Mouse (Mus musculus): ENCODE measurements around the gene Rab11fip5. TPM values are rescaled to one million over a fixed set of nuclear protein-coding genes. Genes with fewer than 3 reads are reported as not detected.

Rab11fip5 gene
- polyA plus RNA-seq, 1 experiment from 2014 or later: 15.2 TPM

DNA sequence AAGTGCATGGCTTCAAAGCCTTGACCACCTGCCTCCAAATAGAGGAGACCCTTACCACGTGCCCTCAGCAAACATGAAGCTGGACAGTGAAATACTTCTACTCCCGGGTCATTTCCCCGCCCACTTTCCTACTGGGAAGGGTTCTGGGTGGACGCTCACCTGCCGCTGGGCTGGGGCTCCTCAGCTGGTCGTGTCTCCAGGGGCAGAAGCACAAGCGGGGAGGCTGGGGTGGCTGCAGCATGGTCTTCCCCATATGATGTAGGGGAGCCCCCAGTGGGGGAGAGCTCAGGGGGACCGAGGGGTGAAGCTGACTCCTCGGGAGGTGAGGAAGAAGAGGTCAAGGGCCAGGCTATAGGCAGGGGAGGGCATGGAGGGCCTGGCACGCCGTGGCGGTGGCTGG lies 34.2 kb downstream of the Rab11fip5 start:
- no peak overlapping the region for H3K4me2 ChIP-seq (replicated peaks)
- H3K9ac ChIP-seq (replicated peaks): no peak overlapping the region
- H3K27me3 ChIP-seq: no peaks in the 10 kb centered on the region
- H3K27ac ChIP-seq (replicated peaks): no peak overlapping the region
- ATAC-seq (replicated peaks): no peak
- H3K4me1 ChIP-seq: no peaks in the 10 kb centered on the region
- H3K9me3 ChIP-seq: no peaks in the 10 kb centered on the region
- no peaks in the 10 kb centered on the region for H3K36me3 ChIP-seq
- H3K4me3 ChIP-seq: no peak overlapping the region
- 77% methylated on average over 12 of the region's 12 CpGs for WGBS

DNA sequence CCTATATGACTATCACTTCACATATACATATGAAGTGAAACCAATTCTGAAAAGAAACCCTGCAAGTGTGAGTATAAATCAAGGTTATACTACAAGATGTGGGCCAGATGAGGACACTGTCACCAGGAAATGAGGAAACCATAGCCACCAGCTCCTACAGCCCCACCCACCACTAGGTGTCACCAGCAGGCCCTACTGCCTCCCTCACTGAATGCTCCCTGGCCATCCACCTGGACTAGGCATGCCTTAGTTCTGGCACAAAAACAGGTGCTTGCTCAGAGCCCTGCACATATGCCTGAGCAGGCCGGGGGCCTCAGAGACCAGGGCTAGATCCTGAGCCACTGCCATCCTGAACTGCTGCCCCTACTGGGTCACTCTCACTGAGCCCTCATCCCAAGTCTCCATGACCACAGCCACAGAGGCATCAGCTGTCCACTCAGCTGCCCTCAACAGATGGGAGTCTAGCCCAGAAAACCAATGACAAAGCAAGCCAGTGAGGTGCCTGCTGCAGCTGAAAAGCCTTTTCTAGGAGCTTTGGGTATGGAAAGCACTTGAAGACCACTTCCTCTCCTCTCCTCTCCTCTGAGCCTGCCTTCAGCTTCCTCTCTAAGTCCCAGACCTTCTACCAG lies 35.0 kb downstream of the Rab11fip5 start:
- Histone ChIP-seq H3K4me3 (no peak overlapping the region), H3K36me3 (no peaks in the 10 kb centered on the region), H3K27ac (replicated peaks) (no peak overlapping the region), H3K4me2 (replicated peaks) (no peak overlapping the region), H3K9me3 (no peaks in the 10 kb centered on the region), H3K27me3 (no peaks in the 10 kb centered on the region), H3K4me1 (no peaks in the 10 kb centered on the region), H3K9ac (replicated peaks) (no peak overlapping the region)
- no peak for ATAC-seq (replicated peaks)
- WGBS: 86% methylated on average over 1 of the region's 1 CpGs

DNA sequence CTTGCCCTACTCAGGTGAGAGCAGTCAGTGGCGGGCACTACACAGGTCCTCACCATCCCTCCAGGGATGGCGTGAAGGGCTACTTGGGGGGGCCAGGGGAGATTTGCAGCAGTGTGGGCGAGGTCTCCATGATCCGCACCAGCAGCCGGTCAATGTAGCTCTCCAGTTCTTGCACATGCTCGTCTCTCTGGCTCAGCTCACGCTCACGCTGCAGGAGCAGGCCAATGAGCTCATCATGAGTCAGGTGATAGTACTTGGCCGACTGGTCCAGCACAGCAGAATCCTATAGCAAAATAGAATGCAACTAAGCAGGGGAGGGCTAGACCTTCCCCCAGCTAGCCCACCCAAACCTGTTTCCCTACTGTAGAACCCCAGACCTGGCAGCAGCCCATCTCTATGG lies 37.5 kb downstream of the Rab11fip5 start:
- WGBS: 86% methylated on average over 9 of the region's 9 CpGs
- Histone ChIP-seq H3K27me3 (no peaks in the 10 kb centered on the region), H3K36me3 (no peaks in the 10 kb centered on the region), H3K4me2 (replicated peaks) (no peak overlapping the region), H3K9me3 (no peaks in the 10 kb centered on the region), H3K4me1 (peaks cover 9% of the 10 kb centered on the region), H3K27ac (replicated peaks) (no peak overlapping the region), H3K9ac (replicated peaks) (no peak overlapping the region), H3K4me3 (no peak overlapping the region)
- ATAC-seq (replicated peaks): no peak

DNA sequence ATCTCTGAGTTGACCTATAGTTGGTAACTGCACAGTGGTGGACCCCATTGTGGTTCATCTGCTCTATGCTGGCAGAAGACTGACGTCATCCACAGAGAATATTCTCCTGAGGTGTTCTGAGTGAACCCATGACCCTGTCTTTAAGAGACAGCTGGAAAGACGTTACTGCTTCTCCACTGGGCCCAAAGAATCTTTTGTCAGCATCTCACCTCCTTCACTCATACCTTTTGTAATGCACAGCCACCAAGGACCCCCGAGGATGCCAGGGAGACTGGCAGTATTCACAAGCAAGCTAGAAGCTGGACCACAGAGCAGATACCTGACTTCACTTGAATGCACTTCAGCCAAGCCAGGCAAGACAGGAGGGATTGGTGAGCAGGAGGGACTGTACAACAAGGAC lies 39.1 kb downstream of the Rab11fip5 start:
- no peak for ATAC-seq (replicated peaks)
- H3K9ac ChIP-seq (replicated peaks): no peak overlapping the region
- H3K27me3 ChIP-seq: no peaks in the 10 kb centered on the region
- H3K4me3 ChIP-seq: no peak overlapping the region
- H3K4me1 ChIP-seq: peaks cover 14% of the 10 kb centered on the region
- no peak overlapping the region for H3K4me2 ChIP-seq (replicated peaks)
- H3K36me3 ChIP-seq: no peaks in the 10 kb centered on the region
- 59% methylated on average over 3 of the region's 3 CpGs for WGBS
- no peaks in the 10 kb centered on the region for H3K9me3 ChIP-seq
- no peak overlapping the region for H3K27ac ChIP-seq (replicated peaks)

DNA sequence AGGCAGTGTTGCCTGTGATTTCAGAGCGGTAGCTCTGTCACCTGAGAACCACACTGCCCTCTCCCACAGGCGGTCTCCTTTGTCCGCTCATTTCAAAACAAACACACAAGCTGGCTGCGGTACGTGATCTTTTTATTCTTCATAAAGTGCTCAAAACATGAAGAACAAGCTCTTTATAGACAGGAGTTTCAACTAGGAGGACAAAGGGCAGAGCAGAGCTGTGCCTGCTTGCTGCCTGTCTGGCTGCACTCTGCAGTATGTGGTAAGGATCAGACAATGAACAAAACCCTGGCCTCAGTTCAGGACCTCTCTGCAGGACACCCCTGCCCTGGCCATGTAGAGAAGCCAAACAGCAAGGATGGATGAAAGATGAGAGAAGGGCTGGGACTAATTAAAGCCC lies 39.6 kb downstream of the Rab11fip5 start:
- Histone ChIP-seq H3K9me3 (no peaks in the 10 kb centered on the region), H3K4me3 (no peak overlapping the region), H3K27me3 (no peaks in the 10 kb centered on the region), H3K27ac (replicated peaks) (no peak overlapping the region), H3K4me1 (peaks cover 14% of the 10 kb centered on the region), H3K4me2 (replicated peaks) (no peak overlapping the region), H3K36me3 (no peaks in the 10 kb centered on the region), H3K9ac (replicated peaks) (no peak overlapping the region)
- WGBS: 59% methylated on average over 5 of the region's 5 CpGs
- ATAC-seq (replicated peaks): no peak

DNA sequence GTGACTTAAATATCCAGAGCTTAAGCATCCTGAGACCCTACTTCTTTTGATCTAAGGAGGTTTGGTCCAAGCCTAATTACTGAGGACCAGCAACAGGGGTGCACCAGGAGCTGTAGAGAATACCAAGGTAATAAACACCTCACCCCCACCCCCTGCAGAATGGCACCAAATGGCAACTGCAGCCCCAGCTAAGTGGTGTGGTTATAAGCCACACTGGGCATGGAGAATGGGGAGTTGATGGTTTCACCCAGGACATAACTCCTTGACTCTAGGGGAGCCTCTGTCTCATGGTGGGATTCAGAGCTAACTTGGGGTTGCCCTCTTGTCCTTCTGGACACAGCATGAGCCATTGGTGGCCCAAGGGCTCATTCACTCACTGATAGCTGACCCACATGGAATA lies 40.2 kb downstream of the Rab11fip5 start:
- Histone ChIP-seq H3K27me3 (no peaks in the 10 kb centered on the region), H3K4me1 (peaks cover 14% of the 10 kb centered on the region), H3K27ac (replicated peaks) (no peak overlapping the region)

DNA sequence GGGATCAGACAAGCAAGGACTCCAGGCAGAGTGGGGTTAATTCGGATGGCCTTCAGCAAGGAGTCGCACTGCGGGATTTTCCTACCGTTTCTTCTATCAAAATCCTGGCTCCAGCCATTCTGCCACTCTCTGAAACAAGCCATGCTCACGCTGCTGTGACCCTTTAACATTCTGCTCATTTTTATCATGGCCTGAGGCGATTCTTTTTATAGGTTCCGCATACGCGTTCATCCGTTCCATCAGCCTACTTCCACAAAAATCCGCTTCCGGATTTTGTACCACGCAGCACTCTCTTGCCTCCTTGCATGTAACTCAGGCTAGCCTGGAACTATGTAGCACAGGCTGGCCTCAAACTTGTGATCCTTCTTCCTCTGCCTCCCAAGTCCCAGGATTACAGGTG lies 40.7 kb downstream of the Rab11fip5 start:
- peak overlapping the region; percentile 78 for H3K4me3 ChIP-seq
- peaks cover 14% of the 10 kb centered on the region for H3K4me1 ChIP-seq
- H3K27me3 ChIP-seq: no peaks in the 10 kb centered on the region
- no peaks in the 10 kb centered on the region for H3K9me3 ChIP-seq
- peak overlapping the region; percentile 92 for H3K27ac ChIP-seq (replicated peaks)
- H3K4me2 ChIP-seq (replicated peaks): peak overlapping the region; percentile 93
- ATAC-seq (replicated peaks): no peak; the same call in 1 of the 2 replicates
- WGBS: 5% methylated on average over 13 of the region's 13 CpGs
- H3K36me3 ChIP-seq: no peaks in the 10 kb centered on the region
- H3K9ac ChIP-seq (replicated peaks): peak overlapping the region; percentile 81

More for the DNA sequence above, 40.2 kb downstream of the Rab11fip5 start:
- Histone ChIP-seq H3K4me2 (replicated peaks) (no peak overlapping the region), H3K4me3 (no peak overlapping the region; the same call in 1 of the 2 replicates), H3K9me3 (no peaks in the 10 kb centered on the region), H3K36me3 (no peaks in the 10 kb centered on the region), H3K9ac (replicated peaks) (no peak overlapping the region)
- no peak for ATAC-seq (replicated peaks)

DNA sequence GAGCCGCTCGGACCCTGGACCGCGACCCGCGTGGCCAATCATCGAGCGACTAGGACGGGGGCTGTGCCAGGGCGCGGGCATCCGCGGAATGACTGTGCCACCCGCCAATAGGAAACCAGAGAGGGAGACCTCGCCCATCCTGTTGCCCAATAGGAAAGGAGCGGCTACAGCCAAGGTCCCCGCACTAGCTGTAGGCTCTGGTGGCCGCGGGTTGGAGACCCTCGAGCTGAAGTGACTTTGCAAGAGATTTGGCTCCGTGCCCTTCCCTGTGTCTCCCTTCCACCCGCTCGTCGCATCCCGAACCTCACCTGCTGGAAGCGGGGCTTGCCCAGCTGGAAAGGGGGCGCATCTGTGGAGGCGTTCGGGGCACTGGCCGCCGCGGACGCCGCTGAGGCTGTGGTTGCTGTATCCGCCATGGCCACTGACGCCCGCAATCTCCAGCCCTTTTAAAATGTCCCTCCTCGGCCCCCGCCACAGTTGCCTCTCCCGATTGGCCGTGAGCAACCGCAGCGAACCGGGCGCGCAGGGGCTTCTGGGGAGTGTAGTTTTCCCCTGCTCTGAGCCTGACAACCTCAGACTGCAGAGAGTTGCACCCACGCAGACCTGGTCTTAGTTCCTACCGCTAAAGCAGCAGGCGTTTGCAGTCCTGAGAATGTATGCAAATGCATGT lies 41.3 kb downstream of the Rab11fip5 start, which contains the start of gene Sfxn5:
Sfxn5 (minus strand) TSS at position 423 of the 670 bp plus-strand sequence.
- peak within 1 kb of the TSS; percentile 93 for H3K4me2 ChIP-seq (replicated peaks)
- ATAC-seq (replicated peaks): peak; percentile 98
- H3K4me1 ChIP-seq: peaks cover 14% of the 10 kb centered on the region
- H3K36me3 ChIP-seq: no peaks in the 10 kb centered on the region
- H3K9me3 ChIP-seq: no peaks in the 10 kb centered on the region
- H3K4me3 ChIP-seq: peak within 1 kb of the TSS; percentile 78
- peak within 1 kb of the TSS; percentile 81 for H3K9ac ChIP-seq (replicated peaks)
- no peaks in the 10 kb centered on the region for H3K27me3 ChIP-seq
- WGBS: under 1% methylated on average over 49 of the region's 49 CpGs
- H3K27ac ChIP-seq (replicated peaks): peak within 1 kb of the TSS; percentile 92

DNA sequence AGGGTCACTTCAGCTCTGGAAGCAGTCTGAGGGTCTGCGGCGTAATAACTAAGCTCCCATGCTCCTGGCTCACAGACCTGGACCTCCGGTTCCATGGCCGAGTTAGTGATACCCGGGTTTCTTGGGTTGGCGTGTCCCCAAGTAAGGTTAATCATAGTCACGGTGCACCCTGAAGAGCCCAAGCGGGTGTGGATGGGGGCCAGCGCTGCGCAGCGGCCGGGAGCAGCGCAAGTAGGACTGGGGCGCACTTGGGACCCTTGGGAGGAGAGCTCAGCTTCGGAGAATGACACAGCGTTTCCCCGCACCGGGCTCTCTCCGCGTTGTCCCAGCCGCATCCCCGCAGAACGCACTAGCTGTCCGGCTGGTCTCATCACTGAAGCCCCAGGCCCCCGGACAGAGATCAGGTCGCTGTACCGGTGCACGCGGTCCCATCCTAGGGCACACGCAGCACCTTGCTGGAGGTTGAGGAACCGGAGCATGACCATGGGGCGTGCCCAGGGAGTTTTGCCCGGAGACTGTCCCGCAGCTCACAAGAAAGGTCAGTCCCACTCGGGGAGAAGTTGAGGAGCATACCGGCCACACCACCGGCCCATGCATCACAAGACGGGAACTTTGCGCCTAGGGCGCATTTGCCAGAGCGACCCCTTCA lies 42.0 kb downstream of the Rab11fip5 start:
- H3K27me3 ChIP-seq: no peaks in the 10 kb centered on the region
- H3K4me1 ChIP-seq: peaks cover 14% of the 10 kb centered on the region
- H3K36me3 ChIP-seq: no peaks in the 10 kb centered on the region
- peak overlapping the region; percentile 81 for H3K9ac ChIP-seq (replicated peaks)
- peak overlapping the region; percentile 78 for H3K4me3 ChIP-seq
- peak; percentile 33; the same call in 1 of the 2 replicates for ATAC-seq (replicated peaks)
- under 1% methylated on average over 41 of the region's 41 CpGs for WGBS
- peak overlapping the region; percentile 93 for H3K4me2 ChIP-seq (replicated peaks)
- no peaks in the 10 kb centered on the region for H3K9me3 ChIP-seq
- peak overlapping the region; percentile 43 for H3K27ac ChIP-seq (replicated peaks)

DNA sequence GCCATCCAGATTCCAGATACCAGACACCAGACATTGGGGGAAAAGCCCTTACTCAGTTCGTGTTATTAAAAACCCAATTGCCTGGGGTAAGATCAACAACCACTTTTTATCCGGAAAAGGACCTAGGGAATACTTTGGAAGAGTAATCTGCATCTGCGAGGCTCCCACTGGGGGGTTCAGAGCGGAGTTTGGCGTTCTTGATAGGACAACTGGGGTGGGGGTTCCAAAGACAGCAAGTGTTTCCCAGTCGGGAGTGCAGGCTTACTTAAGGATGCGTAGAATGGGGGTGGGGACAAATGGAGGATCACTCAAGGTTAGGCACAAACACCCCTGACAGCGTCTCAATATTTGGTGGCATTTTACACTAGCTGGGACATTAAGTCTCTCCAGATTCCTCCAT lies 42.7 kb downstream of the Rab11fip5 start:
- Histone ChIP-seq H3K4me1 (peaks cover 14% of the 10 kb centered on the region), H3K9ac (replicated peaks) (0 out of 2 replicates have a peak overlapping the region, but pooled peaks have one; percentile 11), H3K4me3 (peak overlapping the region; percentile 78), H3K36me3 (no peaks in the 10 kb centered on the region), H3K9me3 (no peaks in the 10 kb centered on the region), H3K27me3 (no peaks in the 10 kb centered on the region), H3K27ac (replicated peaks) (no peak overlapping the region), H3K4me2 (replicated peaks) (peak overlapping the region; percentile 93)
- no peak for ATAC-seq (replicated peaks)
- WGBS: 14% methylated on average over 8 of the region's 8 CpGs

DNA sequence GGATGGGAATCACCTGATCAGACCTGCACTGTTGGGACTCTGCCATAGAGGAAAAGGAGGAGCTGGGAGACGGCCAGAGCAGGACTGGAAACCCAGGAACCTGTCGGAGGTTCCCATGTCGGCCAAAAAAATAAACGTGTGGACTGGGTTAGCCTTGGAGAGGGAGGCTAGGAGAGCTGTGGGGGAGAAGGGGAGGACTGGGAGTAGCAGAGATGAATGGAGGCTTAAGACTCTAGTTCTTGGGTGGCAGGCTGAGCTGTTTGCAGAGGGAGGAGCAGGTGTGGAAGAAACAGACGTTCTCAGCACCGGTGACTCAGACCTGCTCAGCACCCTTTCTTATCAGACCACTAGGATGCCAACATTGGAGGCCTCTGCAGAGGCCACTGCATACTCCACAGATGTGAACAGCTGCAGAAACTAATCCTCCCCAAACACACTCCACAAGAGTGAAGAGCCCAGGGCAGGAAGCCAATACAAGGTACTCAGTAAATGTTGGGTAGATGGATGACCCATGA lies 43.2 kb downstream of the Rab11fip5 start:
- Histone ChIP-seq H3K4me3 (peak overlapping the region; percentile 78), H3K9ac (replicated peaks) (0 out of 2 replicates have a peak overlapping the region, but pooled peaks have one; percentile 11), H3K9me3 (no peaks in the 10 kb centered on the region), H3K27ac (replicated peaks) (no peak overlapping the region), H3K4me2 (replicated peaks) (peak overlapping the region; percentile 93), H3K4me1 (peaks cover 14% of the 10 kb centered on the region), H3K27me3 (no peaks in the 10 kb centered on the region), H3K36me3 (no peaks in the 10 kb centered on the region)
- ATAC-seq (replicated peaks): no peak
- 26% methylated on average over 6 of the region's 6 CpGs for WGBS

DNA sequence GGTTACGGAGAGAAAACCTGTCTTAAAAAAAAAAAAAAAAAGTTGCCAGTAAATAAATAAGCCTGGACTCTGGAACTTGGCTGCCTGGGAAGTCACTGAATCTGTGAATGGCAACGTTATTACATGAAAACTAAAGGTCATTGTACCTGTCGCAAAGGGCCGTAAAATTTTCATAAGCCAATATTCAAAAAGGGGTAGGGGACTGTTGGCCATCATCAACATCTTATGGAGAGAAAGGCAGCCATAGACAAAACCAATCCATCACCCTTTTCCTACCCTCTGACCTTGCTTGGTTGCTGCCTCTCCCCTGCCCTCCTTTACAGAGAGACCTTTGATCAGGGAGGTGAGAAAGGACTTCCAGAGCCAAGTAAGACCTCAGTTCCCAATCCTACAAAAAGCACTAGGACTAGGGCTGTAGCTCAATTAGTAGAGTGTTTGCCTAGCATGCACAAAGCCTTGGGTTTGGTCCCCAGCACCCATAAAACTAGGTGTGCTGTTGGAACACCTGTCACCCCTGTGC lies 44.7 kb downstream of the Rab11fip5 start:
- no peaks in the 10 kb centered on the region for H3K27me3 ChIP-seq
- peaks cover 14% of the 10 kb centered on the region for H3K4me1 ChIP-seq
- H3K27ac ChIP-seq (replicated peaks): no peak overlapping the region
- no peak overlapping the region for H3K4me2 ChIP-seq (replicated peaks)
- no peak for ATAC-seq (replicated peaks)
- H3K4me3 ChIP-seq: no peak overlapping the region
- no peak overlapping the region for H3K9ac ChIP-seq (replicated peaks)
- H3K36me3 ChIP-seq: no peaks in the 10 kb centered on the region
- WGBS: 93% methylated on average over 4 of the region's 4 CpGs
- H3K9me3 ChIP-seq: no peaks in the 10 kb centered on the region

Measured in forebrain, embryonic 15.5 days (tissue).